Mouse (Mus musculus) gastrocnemius, postnatal 10 days (tissue): Measurements from ENCODE around the gene 4931422A03Rik. TPM values are rescaled to one million over a fixed set of nuclear protein-coding genes. Genes with fewer than 3 reads are reported as not detected.
A peak's percentile ranks its signal among the peaks of the same experiment; 100 is the strongest.
"Not testable (repeated sequence)": the region's sequence is repeated elsewhere in the genome, so short reads cannot be mapped to it uniquely, and the experiment has no call there.

Experiments used
- DNase-seq: peaks from one replicate; pipeline ENCODE4 v3.0.0; 2021; ENCODE audit warnings: mixed read lengths
- total RNA-seq, 2 experiments: library from RNA; stranded (reverse); gene quantifications; 2 replicates each; pipeline ENCODE4 v1.2.3; 2021

4931422A03Rik gene
- total RNA-seq, 2 experiments from 2014 or later: not detected

DNA sequence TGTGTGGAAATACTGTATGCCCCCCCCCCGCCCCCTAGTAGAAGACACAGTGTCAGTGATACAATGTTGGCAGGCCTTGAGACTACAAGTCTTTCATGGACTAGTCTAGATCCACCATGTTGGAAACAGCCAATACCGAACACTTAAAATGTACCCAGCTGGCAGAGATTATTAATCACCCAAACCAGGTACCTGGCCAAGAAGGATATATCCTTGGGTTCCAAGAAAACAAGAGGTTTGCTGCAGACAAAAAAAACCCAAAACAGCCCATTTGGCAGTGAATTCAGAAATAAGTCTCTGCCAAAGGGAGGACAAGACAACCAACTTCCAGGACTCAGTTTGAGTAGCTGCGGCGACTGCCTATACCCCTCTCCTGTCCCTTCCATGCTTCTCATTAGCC is 3.5 kb downstream of the 4931422A03Rik start:
- no peak for DNase-seq

DNA sequence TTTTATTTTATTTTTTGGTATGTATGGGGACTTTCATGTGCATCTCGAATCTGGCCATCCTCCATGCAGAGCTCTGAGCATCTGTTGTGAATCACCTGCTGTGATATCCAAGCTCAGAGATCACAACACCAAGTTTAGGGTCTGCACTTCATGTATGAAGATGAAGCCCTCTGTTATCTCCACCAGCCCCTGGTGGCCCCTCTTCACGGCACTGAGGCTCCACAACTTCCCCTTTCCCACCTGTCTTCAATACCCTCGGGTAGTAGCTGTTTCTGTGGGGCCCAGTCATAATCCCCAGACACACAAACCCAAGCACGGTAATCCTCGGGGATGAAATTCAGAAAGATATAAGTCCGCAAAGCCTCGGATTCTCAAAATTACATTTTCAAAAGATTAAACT is 5.1 kb downstream of the 4931422A03Rik start:
- no peak for DNase-seq

- DNase-seq: not testable (repeated sequence)
These were observed 19.3 kb downstream of the 4931422A03Rik start for GRCm38 (mm10) chr2:104008853-104009252.

- no peak for DNase-seq
These were observed 20.2 kb downstream of the 4931422A03Rik start for GRCm38 (mm10) chr2:104007793-104008519.

GRCm38 (mm10) chr2:104002711-104003413 is 25.3 kb downstream of the 4931422A03Rik start:
- DNase-seq: peak; percentile 65

DNA sequence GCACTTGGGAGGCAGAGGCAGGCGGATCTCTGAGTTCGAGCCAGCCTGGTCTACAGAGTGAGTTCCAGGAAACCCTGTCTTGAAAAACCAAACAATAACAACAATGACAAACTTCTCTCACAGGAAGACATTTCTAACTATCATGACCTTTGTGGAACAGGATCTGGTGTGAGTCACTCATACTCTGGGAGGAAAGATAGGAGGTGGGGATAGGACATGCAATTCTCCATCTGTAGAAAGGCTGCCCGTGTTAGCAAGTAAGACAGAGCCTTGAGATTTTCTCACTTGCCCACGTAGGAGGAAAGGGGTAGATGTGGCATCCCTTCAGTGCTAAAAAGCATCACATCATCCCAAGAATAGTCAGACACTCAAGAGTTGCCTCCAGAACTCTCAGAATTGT is 26.3 kb downstream of the 4931422A03Rik start:
- DNase-seq: no peak

GRCm38 (mm10) chr2:104001076-104001475 is 27.1 kb downstream of the 4931422A03Rik start:
- no peak for DNase-seq

DNA sequence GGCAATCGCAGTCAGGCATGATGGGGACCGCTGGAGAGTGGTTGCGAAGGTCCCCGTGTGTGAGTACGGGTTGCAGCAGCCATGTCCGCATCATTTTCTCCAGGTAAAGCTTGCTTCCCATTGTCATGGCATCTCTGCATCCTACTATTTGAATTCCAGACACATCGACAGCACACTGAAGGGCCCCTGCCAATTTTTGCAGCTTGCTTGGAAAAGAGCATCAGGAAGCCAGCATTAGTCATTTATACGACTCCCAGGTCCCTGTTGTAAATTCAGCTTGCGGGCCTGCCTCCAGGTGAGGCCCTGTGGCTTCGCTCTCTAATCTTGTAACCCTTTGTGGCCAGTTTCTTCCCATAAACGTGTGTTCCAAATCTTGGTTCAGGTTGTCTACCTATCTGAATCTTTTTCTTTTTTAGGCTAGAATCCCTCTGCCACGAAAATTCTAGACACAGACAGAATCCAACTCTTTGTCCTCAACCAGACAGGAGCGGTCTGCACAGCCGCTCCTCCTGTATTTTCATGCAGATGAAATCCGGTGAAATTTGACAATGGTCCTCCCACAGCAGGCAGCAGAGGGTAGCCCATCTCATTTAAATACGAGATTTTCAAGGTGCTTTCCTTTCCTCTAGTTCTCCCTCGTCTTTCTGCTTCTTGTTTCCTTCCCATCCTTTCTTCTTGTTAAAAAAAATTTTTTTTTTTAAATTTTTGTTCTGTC is 35.4 kb downstream of the 4931422A03Rik start:
- no peak for DNase-seq

GRCm38 (mm10) chr2:103992162-103992561 is 36.0 kb downstream of the 4931422A03Rik start:
- no peak for DNase-seq

GRCm38 (mm10) chr2:103991303-103991702 is 36.9 kb downstream of the 4931422A03Rik start:
- DNase-seq: no peak

- DNase-seq: no peak
These were observed 38.4 kb downstream of the 4931422A03Rik start for GRCm38 (mm10) chr2:103989724-103990123.

- not testable (repeated sequence) for DNase-seq
These were observed 40.6 kb downstream of the 4931422A03Rik start for GRCm38 (mm10) chr2:103987595-103987994.

- no peak for DNase-seq
These were observed 45.0 kb downstream of the 4931422A03Rik start for GRCm38 (mm10) chr2:103983146-103983545.

DNA sequence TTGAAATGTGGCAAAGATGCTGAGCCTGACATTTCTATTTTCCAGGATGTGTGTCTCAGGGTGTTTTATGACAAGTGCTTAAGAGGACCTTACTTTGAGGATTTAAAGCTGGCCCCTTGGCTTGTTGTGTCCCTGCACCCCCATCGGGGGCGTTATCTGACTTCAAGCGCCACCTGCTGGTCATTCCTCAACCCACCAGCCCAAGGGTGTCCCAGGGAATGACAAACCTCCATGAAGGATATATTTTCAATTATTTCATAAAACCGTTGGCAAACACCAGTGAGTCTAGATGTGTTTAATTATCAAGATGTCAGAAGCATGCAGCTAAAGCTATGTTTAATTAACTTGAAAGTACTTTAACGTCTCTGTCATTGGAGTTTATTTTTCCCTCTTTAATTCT is 45.9 kb downstream of the 4931422A03Rik start:
- DNase-seq: peak; percentile 89

DNA sequence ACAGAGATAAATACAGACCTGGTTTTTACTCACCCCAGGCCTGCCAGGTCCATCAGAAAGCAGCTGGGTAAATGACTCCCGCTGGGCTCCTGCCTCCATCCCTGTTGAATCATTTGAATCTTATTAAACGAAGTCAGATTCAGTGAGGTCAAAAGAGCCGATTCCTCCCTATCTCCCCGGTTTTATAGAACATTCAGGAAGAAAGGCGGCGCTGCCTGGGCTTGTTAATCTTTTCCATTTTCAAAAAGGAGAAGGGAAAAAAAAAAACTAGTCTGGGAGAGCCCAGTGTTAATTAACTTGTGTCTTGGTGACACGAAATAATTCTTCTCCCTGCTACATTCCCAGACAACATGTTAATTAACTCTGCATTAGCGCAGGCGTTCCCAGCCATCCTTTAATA is 50.4 kb downstream of the 4931422A03Rik start:
- DNase-seq: no peak

DNA sequence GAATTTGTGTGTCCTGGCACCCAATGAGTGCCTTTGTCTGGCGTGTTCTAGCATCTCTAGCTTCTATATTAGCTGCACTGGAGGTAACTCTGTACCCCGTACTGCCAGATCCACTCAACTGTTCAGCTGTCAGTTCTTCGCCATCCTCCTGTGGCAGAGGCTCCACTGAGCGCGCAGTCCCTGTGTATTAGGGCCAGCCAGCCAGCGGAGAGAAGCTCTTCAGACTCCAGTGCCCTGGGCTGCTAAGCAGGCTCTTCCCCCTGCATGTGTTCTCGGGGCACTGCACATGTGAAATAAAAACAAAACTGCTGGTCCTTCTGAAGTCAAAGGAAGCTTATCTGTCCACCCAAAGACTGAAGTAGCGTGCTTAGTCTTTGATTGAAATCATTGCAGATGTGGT is 50.9 kb downstream of the 4931422A03Rik start:
- no peak for DNase-seq

GRCm38 (mm10) chr2:103975904-103976303 is 52.3 kb downstream of the 4931422A03Rik start:
- DNase-seq: no peak

- no peak for DNase-seq
These were observed 56.3 kb downstream of the 4931422A03Rik start for GRCm38 (mm10) chr2:103971838-103972237.

- no peak for DNase-seq
These were observed 57.1 kb downstream of the 4931422A03Rik start for GRCm38 (mm10) chr2:103970791-103971649.

GRCm38 (mm10) chr2:103970041-103970790 is 57.9 kb downstream of the 4931422A03Rik start:
- DNase-seq: peak; percentile 64

DNA sequence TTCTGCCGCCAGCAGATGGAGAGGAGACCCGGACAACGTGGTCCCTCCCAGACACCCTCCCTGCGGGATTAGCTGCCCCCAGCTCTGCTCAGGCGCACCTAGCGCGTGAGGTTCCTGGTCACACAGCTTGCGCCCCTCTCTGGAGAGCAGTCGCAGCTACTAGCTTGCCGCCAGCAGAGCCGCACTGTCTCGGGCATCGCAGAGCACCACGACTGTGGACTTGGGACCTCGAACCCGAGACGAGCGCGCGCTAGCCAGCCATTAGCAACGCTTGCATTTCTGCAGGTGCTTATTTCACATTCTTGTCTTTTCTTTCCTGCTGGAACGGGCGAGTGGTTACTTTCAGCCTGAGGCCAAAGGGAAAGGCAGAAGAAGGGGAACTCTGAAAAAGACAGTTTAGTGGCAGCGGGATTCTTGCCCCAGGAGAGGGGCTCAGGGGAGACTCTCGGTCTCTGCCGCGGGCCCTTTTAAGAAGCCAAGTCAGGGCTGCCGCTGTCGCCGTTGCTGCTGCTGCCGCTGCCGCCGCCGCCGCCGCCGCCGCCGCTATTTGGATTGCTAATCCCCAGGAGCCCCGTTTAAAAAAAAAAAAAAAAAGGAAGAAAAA is 58.6 kb downstream of the 4931422A03Rik start:
- DNase-seq: peak; percentile 60
